Mouse (Mus musculus): ENCODE results near the gene Zswim3.
"Not testable (repeated sequence)": the region's sequence is repeated elsewhere in the genome, so short reads cannot be mapped to it uniquely, and the experiment has no call there.

The Zswim3 gene

GRCm38 (mm10) chr2:164779481-164780086, 25.3 kb upstream of the Zswim3 start, which contains the start of gene Tnnc2:
TSS of gene Tnnc2 (minus strand) at chr2:164779967.
- DNase-seq (ENCODE audit: low read depth, low spot score) = peak; percentile 97

GRCm38 (mm10) chr2:164781876-164782275, 23.0 kb upstream of the Zswim3 start:
- DNase-seq (ENCODE audit: low read depth, low spot score) = peak; percentile 94

- DNase-seq (ENCODE audit: low read depth, low spot score) = no peak
Observed at GRCm38 (mm10) chr2:164783926-164784581, 20.8 kb upstream of the Zswim3 start.

GRCm38 (mm10) chr2:164784869-164785420, 20.0 kb upstream of the Zswim3 start:
- no peak for DNase-seq (ENCODE audit: low read depth, low spot score)

GRCm38 (mm10) chr2:164785481-164786387, 19.2 kb upstream of the Zswim3 start, which contains the start of gene Snx21:
TSS of gene Snx21 (plus strand) at chr2:164785823.
- DNase-seq (ENCODE audit: low read depth, low spot score) = peak; percentile 96

- no peak for DNase-seq (ENCODE audit: low read depth, low spot score)
Observed at GRCm38 (mm10) chr2:164786388-164786885, 18.5 kb upstream of the Zswim3 start.

- DNase-seq (ENCODE audit: low read depth, low spot score) = no peak
Observed at GRCm38 (mm10) chr2:164787032-164787431, 17.9 kb upstream of the Zswim3 start.

GRCm38 (mm10) chr2:164787779-164788178, 17.1 kb upstream of the Zswim3 start:
- no peak for DNase-seq (ENCODE audit: low read depth, low spot score)

GRCm38 (mm10) chr2:164788411-164788810, 16.5 kb upstream of the Zswim3 start:
- no peak for DNase-seq (ENCODE audit: low read depth, low spot score)

- DNase-seq (ENCODE audit: low read depth, low spot score) = no peak
Observed at GRCm38 (mm10) chr2:164790451-164790850, 14.4 kb upstream of the Zswim3 start.

GRCm38 (mm10) chr2:164791841-164792261, 13.0 kb upstream of the Zswim3 start:
- DNase-seq (ENCODE audit: low read depth, low spot score) = no peak

GRCm38 (mm10) chr2:164792400-164793190, 12.3 kb upstream of the Zswim3 start:
- DNase-seq (ENCODE audit: low read depth, low spot score) = no peak

GRCm38 (mm10) chr2:164793236-164793635, 11.7 kb upstream of the Zswim3 start:
- DNase-seq (ENCODE audit: low read depth, low spot score) = no peak

GRCm38 (mm10) chr2:164793772-164794171, 11.1 kb upstream of the Zswim3 start:
- no peak for DNase-seq (ENCODE audit: low read depth, low spot score)

GRCm38 (mm10) chr2:164794293-164794692, 10.6 kb upstream of the Zswim3 start:
- peak; percentile 85 for DNase-seq (ENCODE audit: low read depth, low spot score)

- no peak for DNase-seq (ENCODE audit: low read depth, low spot score)
Observed at GRCm38 (mm10) chr2:164795868-164796267, 9.0 kb upstream of the Zswim3 start.

GRCm38 (mm10) chr2:164798554-164798953, 6.3 kb upstream of the Zswim3 start:
- DNase-seq (ENCODE audit: low read depth, low spot score) = not testable (repeated sequence)

GRCm38 (mm10) chr2:164800252-164801004, 4.5 kb upstream of the Zswim3 start:
- DNase-seq (ENCODE audit: low read depth, low spot score) = no peak

GRCm38 (mm10) chr2:164803201-164803920, 1.5 kb upstream of the Zswim3 start:
- no peak for DNase-seq (ENCODE audit: low read depth, low spot score)

Data from skeletal muscle tissue, adult 2 months (tissue).